Mouse (Mus musculus) stomach, postnatal 0 days (tissue): Measurements from ENCODE around the gene Cst6.

ENCODE experiments used
- CTCF ChIP-seq: IDR thresholded peaks from 2 replicates; pipeline ENCODE4 v1.5.1; 2016; ENCODE audit warnings: antibody characterized with exemption, low read depth, mild to moderate bottlenecking, moderate library complexity
- EP300 ChIP-seq: optimal IDR thresholded peaks from 2 replicates; pipeline ENCODE3; 2016; ENCODE audit warnings: antibody characterized with exemption

- TF ChIP-seq CTCF (no peak), EP300 (no peak)
Observed at GRCm38 (mm10) chr19:5309025-5309424, 40.3 kb downstream of the Cst6 start.
